Mouse (Mus musculus) midbrain, embryonic 13.5 days (tissue): ENCODE measurements around the gene Zbtb20. TPM values are rescaled to one million over a fixed set of nuclear protein-coding genes. Genes with fewer than 3 reads are reported as not detected.

Source experiments
- ATAC-seq: fragments of 200-750 bp; cut with Nextera tagmentation; 2 replicates; pipeline ENCODE4 v1.8.0; 2017; ENCODE audit warnings: mild to moderate bottlenecking, moderate TSS enrichment, moderate library complexity
- H3K27ac ChIP-seq: fragments of 300-500 bp; sonication (generic); 2 replicates; pipeline ENCODE4 v1.5.1; 2015; ENCODE audit warnings: inconsistent platforms, mild to moderate bottlenecking, moderate library complexity
- H3K27me3 ChIP-seq: fragments of 300-500 bp; sonication (generic); 2 replicates; pipeline ENCODE4 v1.6.1; 2015; ENCODE audit warnings: mild to moderate bottlenecking, inconsistent platforms
- H3K36me3 ChIP-seq: fragments of 300-500 bp; sonication (generic); 2 replicates; pipeline ENCODE4 v1.6.1; 2015; ENCODE audit warnings: mild to moderate bottlenecking, inconsistent platforms
- H3K4me1 ChIP-seq: fragments of 300-500 bp; sonication (generic); replicated peaks from 2 replicates; pipeline ENCODE4 v1.6.1; 2015; ENCODE audit warnings: inconsistent platforms
- H3K4me2 ChIP-seq: fragments of 300-500 bp; sonication (generic); replicated peaks from 2 replicates; pipeline ENCODE4 v1.6.1; 2015; ENCODE audit warnings: moderate library complexity, mild to moderate bottlenecking, inconsistent platforms
- H3K4me3 ChIP-seq: fragments of 300-500 bp; sonication (generic); replicated peaks from 2 replicates; pipeline ENCODE4 v1.5.1; 2015; ENCODE audit warnings: mild to moderate bottlenecking, inconsistent platforms
- H3K9ac ChIP-seq: fragments of 300-500 bp; sonication (generic); replicated peaks from 2 replicates; pipeline ENCODE4 v1.6.1; 2015; ENCODE audit warnings: mild to moderate bottlenecking, inconsistent platforms
- H3K9me3 ChIP-seq: fragments of 300-500 bp; sonication (generic); 2 replicates; pipeline ENCODE4 v1.6.1; 2016; ENCODE audit warnings: mild to moderate bottlenecking, inconsistent platforms
- WGBS: fragments of 180-500 bp; shearing (Covaris S2); methylation state at CpG from one replicate; pipeline ENCODE4 v1.1.7; 2015; 5-methylcytosine and 5-hydroxymethylcytosine counted together
- polyA plus RNA-seq: library from polyadenylated mRNA; unstranded; fragments of >200 nt; fragmentation: Nextera tagmentation; extraction: Ambion mirVana; gene quantifications from 2 replicates; pipeline ENCODE4 v1.2.1, GENCODE M21; 2015

The Zbtb20 gene
- polyA plus RNA-seq, 1 experiment from 2014 or later = 86.5 TPM

DNA sequence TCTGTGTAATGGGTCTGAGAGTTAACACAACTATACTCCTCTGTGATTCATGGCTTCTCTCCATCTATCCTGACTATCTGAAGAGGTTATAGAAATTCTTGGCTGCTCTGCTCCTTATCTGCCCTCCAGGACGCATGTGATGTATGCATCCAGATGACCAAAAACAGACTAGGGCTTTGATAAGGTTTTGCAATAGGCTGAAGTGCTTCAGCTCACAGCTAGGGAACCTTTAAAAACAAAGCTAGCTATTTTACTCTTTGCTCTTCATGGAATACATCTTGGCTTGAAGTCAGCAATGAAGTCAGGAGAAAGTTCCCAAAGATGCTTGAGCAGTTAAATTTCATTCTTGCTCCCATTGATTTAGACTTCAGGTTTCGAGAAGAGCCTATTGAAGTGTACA is 756.1 kb downstream of the Zbtb20 start:
- Histone ChIP-seq H3K9me3 (no peaks in the 10 kb centered on the region), H3K36me3 (peaks cover 47% of the 10 kb centered on the region), H3K27me3 (no peaks in the 10 kb centered on the region), H3K4me3 (no peak overlapping the region), H3K27ac (no peak overlapping the region), H3K4me2 (no peak overlapping the region), H3K9ac (no peak overlapping the region), H3K4me1 (peaks cover 7% of the 10 kb centered on the region; the same call in 1 of the 2 replicates)
- no peak for ATAC-seq
- 86% methylated on average over 2 of the region's 2 CpGs for WGBS

DNA sequence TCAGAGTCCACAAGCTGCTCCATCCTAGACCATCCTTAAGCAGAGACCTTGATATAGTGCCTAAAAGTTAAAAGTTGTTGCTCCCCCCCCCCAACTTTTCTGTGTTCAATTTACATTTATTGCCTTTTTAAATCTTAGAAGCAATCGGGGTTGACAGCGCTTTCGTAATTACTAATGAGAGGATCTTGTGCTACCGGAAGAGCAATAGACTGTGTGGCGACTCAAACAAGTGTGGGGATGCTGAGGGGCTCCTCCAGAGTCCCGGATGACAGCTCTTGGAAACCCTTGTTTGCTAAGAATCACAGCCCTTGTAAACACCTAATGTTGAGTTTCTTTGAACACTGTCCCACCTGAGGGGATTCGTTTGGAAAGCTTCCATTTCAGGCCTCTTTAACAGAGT is 758.4 kb downstream of the Zbtb20 start:
- H3K27me3 ChIP-seq = no peaks in the 10 kb centered on the region
- 92% methylated on average over 7 of the region's 7 CpGs for WGBS
- ATAC-seq = no peak
- no peaks in the 10 kb centered on the region for H3K9me3 ChIP-seq
- no peak overlapping the region for H3K27ac ChIP-seq
- no peak overlapping the region for H3K4me3 ChIP-seq
- H3K4me1 ChIP-seq = peaks cover 7% of the 10 kb centered on the region; the same call in 1 of the 2 replicates
- no peak overlapping the region for H3K4me2 ChIP-seq
- H3K9ac ChIP-seq = no peak overlapping the region
- H3K36me3 ChIP-seq = peaks cover 48% of the 10 kb centered on the region

DNA sequence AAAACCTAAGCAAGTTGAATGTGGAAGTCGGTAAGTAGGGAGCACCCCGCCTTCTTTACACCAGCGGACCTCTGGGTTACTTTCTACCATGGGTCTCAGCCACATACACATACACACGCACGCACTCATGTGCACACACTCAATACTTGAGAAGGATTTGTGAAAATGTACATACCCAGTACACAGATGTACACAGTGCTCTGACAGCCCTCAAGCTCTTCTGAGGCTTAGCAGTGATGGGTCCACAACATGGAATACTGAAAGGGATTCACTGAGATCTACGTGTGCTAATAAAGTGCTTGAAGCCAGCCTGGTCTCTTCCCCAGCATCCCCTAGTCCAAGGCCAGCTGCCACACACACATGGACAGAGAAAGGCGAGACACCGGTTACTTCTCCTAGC is 761.6 kb downstream of the Zbtb20 start:
- H3K4me1 ChIP-seq = no peaks in the 10 kb centered on the region
- ATAC-seq = no peak
- peaks cover 35% of the 10 kb centered on the region for H3K36me3 ChIP-seq
- H3K4me2 ChIP-seq = no peak overlapping the region
- no peak overlapping the region for H3K27ac ChIP-seq
- WGBS = 93% methylated on average over 8 of the region's 8 CpGs
- no peak overlapping the region for H3K4me3 ChIP-seq
- H3K9me3 ChIP-seq = no peaks in the 10 kb centered on the region
- H3K27me3 ChIP-seq = no peaks in the 10 kb centered on the region
- no peak overlapping the region for H3K9ac ChIP-seq

DNA sequence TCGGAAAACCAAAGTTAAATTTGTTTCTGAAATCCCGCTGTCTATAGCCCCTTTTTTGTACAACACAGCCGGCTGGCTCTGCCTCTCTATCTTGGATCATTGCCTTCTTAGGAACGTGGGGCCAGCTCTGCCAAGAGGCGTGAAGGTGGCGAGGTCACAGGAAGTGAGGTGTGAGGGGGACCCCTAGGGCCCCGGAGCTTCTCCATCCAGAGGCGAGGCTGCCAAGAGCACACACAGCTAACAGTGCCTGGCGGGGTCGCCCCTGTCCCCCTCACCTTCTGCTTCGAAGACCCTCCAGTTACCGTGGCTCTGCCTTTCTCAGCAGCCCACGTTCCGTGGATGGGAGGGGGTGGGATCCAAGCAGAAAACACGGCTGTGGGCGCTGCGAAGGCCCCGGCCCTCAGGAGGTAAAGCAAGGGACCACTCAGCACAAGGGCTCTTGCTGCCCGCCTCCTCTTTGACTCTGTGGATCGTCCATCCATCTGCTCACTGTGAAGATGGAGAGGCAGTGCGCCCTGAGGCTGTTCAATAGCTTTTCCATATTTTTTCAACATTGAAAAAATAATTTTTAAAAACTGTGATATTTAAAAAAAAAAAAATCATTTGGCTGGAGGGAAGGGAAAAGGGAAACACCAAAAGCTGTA is 762.8 kb downstream of the Zbtb20 start:
- H3K9ac ChIP-seq = no peak overlapping the region
- no peak overlapping the region for H3K4me2 ChIP-seq
- WGBS = 88% methylated on average over 21 of the region's 21 CpGs
- H3K36me3 ChIP-seq = peaks cover 34% of the 10 kb centered on the region
- no peaks in the 10 kb centered on the region for H3K27me3 ChIP-seq
- no peaks in the 10 kb centered on the region for H3K4me1 ChIP-seq
- no peaks in the 10 kb centered on the region for H3K9me3 ChIP-seq
- no peak overlapping the region for H3K4me3 ChIP-seq
- no peak for ATAC-seq
- H3K27ac ChIP-seq = peak overlapping the region; percentile 39; the same call in 1 of the 2 replicates

DNA sequence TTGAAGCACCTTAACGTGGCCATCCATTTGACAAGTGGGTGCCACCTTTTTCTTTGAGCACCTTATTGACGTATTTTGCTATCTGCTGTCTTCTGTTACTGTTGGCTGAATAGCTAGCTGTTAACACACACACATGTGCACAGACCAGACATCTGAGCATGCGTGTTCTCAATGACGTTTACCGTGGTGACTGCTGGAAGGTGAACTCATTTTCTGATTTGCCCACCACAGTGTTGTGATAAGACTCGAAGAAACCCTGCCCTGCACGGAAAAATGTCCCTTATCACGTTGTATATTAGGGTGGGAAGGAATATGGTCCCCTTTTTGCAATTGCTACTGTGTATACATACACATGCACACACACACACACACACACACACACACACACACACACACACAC is 765.5 kb downstream of the Zbtb20 start:
- H3K36me3 ChIP-seq = peaks cover 19% of the 10 kb centered on the region
- no peak for ATAC-seq
- H3K4me1 ChIP-seq = no peaks in the 10 kb centered on the region
- no peaks in the 10 kb centered on the region for H3K27me3 ChIP-seq
- no peak overlapping the region for H3K27ac ChIP-seq
- H3K9ac ChIP-seq = no peak overlapping the region
- no peak overlapping the region for H3K4me2 ChIP-seq
- WGBS = 92% methylated on average over 8 of the region's 8 CpGs
- H3K4me3 ChIP-seq = no peak overlapping the region
- H3K9me3 ChIP-seq = no peaks in the 10 kb centered on the region

DNA sequence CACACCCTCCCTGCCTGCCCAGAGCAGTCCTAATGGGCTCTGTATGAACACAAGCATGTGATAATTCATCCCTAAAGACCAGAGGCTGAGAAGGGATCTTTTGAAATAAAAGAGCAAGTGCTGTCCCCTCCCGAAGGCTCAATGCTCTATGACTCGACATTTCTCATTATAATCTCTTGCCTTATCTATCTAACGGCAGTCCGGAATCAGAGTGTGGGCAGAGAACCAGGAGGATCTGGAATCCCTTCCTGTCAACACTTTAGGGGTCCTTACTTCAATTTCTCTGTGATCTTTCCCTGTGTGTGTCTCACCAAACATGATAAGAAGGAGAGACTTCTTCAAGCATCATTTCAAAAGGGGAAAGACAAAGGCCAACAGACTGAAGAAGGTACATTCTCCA is 770.2 kb downstream of the Zbtb20 start:
- H3K27me3 ChIP-seq = no peaks in the 10 kb centered on the region
- H3K4me2 ChIP-seq = no peak overlapping the region
- 84% methylated on average over 4 of the region's 4 CpGs for WGBS
- no peak overlapping the region for H3K4me3 ChIP-seq
- 0 out of 2 replicates have a peak, but pooled peaks cover 8% of the 10 kb centered on the region for H3K36me3 ChIP-seq
- H3K4me1 ChIP-seq = no peaks in the 10 kb centered on the region
- ATAC-seq = no peak
- H3K9ac ChIP-seq = no peak overlapping the region
- no peak overlapping the region for H3K27ac ChIP-seq
- H3K9me3 ChIP-seq = no peaks in the 10 kb centered on the region

DNA sequence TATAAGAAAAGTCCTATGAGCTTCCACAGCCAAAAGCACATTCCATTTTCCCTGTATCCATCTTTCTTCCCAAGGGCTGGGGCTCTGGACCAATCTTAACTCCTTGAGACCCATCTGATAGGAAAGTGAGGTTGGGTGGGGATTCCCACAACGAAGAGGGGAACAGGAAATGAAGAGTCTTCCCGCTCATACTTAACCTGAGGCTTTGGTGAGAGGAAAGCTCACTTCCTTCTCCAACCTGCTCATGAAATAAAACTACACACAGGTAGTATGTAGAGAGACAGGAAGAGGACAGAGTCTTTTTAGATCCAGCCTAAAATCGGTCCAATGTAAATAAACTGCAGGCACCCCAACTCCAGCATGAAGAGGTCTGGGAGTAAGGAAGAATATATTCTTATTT is 771.3 kb downstream of the Zbtb20 start:
- H3K9me3 ChIP-seq = no peaks in the 10 kb centered on the region
- no peak overlapping the region for H3K4me2 ChIP-seq
- no peak overlapping the region for H3K27ac ChIP-seq
- no peaks in the 10 kb centered on the region for H3K4me1 ChIP-seq
- H3K9ac ChIP-seq = no peak overlapping the region
- no peak for ATAC-seq
- WGBS = 97% methylated on average over 3 of the region's 3 CpGs
- no peak overlapping the region for H3K4me3 ChIP-seq
- no peaks in the 10 kb centered on the region for H3K27me3 ChIP-seq
- 0 out of 2 replicates have a peak, but pooled peaks cover 6% of the 10 kb centered on the region for H3K36me3 ChIP-seq

DNA sequence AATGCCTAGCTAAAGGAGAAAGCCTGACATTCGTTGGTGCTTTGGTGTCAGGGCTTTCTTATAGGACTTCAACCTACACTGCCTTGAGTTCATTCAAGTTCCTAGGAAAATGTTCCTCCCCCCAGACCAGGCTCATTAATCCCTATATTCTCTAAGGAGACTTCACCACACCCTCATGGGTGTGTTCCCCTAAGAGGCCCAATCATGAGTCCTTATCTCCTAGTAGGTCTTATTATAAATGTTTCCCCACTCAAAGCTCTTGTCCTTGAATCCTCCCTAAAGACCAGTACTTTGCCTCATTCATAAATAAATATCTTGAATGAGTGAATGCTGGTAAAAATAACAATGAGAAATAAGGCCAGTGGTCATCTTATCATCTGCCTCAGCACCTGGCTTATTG is 772.0 kb downstream of the Zbtb20 start:
- WGBS = 91% methylated on average over 1 of the region's 1 CpGs
- H3K27me3 ChIP-seq = no peaks in the 10 kb centered on the region
- H3K9ac ChIP-seq = no peak overlapping the region
- no peak overlapping the region for H3K4me2 ChIP-seq
- no peaks in the 10 kb centered on the region for H3K4me1 ChIP-seq
- no peak for ATAC-seq
- H3K27ac ChIP-seq = no peak overlapping the region
- no peak overlapping the region for H3K4me3 ChIP-seq
- no peaks in the 10 kb centered on the region for H3K9me3 ChIP-seq
- 0 out of 2 replicates have a peak, but pooled peaks cover 6% of the 10 kb centered on the region for H3K36me3 ChIP-seq

DNA sequence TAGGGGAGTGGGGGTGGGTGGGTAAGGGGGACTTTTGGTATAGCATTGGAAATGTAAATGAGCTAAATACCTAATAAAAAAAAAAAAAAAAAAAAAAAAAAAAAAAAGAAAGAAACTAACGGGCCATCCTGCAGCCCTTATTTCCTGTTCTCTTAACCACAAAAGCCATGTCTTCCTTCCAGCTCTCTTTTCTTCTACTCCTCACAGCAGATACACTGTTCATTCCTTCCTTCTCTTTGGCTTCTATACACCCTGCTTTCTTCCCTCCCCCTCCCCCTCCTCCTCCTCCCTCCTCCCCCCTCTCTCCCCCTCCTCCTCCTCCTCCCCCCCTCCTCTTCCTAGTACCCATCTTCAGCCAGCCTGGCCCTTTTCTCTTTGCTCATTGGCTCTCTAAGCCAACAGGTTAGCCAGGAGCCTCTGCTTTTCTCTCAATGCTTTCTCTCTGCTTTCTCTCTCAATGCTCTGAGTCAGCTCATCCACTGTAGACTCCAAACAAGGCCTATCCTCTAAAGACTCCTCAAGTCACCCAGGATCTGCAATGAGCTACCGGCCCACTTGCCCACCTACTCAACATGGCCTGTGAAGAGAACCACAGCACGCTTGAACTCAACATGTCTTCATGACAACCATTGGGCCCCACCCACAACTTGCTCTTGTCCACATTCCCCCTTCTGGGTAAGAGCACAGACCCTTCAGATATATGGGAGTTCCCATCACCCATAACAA is 774.8 kb downstream of the Zbtb20 start:
- no peaks in the 10 kb centered on the region for H3K4me1 ChIP-seq
- H3K27me3 ChIP-seq = no peaks in the 10 kb centered on the region
- no peak overlapping the region for H3K27ac ChIP-seq
- ATAC-seq = no peak
- H3K4me2 ChIP-seq = no peak overlapping the region
- H3K9me3 ChIP-seq = no peaks in the 10 kb centered on the region
- no peaks in the 10 kb centered on the region for H3K36me3 ChIP-seq
- no peak overlapping the region for H3K9ac ChIP-seq
- 98% methylated on average over 3 of the region's 3 CpGs for WGBS
- no peak overlapping the region for H3K4me3 ChIP-seq

DNA sequence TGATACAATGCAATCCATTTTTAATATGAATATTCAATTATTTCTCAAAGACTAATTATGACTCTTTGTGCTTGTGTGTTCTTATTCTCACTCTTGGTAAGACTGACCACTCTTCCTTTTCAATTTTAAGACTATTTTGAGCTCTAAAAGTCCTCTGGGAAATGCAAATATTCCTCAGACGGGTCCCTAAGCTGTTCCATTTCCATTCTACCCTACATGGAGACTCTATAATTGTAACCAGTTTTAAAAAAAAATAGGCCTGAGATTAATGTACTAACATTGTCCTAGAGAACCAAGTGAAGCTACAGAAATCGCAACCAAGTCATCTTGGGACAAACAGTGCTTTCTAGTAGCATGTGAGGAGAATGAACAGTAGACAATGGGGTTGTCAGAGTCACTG is 777.6 kb downstream of the Zbtb20 start:
- H3K27ac ChIP-seq = no peak overlapping the region
- H3K36me3 ChIP-seq = no peaks in the 10 kb centered on the region
- no peak overlapping the region for H3K4me3 ChIP-seq
- H3K27me3 ChIP-seq = no peaks in the 10 kb centered on the region
- no peak overlapping the region for H3K4me2 ChIP-seq
- no peaks in the 10 kb centered on the region for H3K4me1 ChIP-seq
- no peak for ATAC-seq
- no peak overlapping the region for H3K9ac ChIP-seq
- no peaks in the 10 kb centered on the region for H3K9me3 ChIP-seq
- WGBS = 78% methylated on average over 2 of the region's 2 CpGs

DNA sequence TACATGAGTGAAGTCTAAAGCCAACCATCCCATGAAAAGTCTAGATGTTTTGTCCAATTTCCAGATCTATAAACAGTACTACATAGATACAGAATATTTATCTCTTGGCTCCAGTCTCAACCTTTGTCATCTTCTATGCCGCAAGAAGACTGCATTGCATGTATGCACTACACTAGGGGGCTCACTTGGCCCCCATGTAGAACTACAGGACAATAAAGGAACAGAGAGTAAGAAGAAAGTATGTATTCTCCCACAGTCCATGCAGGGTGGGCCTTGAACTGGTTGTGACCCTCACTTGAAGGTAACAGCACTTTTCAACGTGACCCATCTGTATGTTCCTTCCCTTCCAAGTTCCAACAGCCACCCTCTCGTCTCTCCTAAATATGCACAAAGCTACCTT is 778.6 kb downstream of the Zbtb20 start:
- 92% methylated on average over 3 of the region's 3 CpGs for WGBS
- H3K4me1 ChIP-seq = no peaks in the 10 kb centered on the region
- ATAC-seq = no peak
- H3K27ac ChIP-seq = no peak overlapping the region
- H3K36me3 ChIP-seq = no peaks in the 10 kb centered on the region
- no peaks in the 10 kb centered on the region for H3K9me3 ChIP-seq
- no peak overlapping the region for H3K4me3 ChIP-seq
- H3K4me2 ChIP-seq = no peak overlapping the region
- H3K27me3 ChIP-seq = no peaks in the 10 kb centered on the region
- no peak overlapping the region for H3K9ac ChIP-seq

DNA sequence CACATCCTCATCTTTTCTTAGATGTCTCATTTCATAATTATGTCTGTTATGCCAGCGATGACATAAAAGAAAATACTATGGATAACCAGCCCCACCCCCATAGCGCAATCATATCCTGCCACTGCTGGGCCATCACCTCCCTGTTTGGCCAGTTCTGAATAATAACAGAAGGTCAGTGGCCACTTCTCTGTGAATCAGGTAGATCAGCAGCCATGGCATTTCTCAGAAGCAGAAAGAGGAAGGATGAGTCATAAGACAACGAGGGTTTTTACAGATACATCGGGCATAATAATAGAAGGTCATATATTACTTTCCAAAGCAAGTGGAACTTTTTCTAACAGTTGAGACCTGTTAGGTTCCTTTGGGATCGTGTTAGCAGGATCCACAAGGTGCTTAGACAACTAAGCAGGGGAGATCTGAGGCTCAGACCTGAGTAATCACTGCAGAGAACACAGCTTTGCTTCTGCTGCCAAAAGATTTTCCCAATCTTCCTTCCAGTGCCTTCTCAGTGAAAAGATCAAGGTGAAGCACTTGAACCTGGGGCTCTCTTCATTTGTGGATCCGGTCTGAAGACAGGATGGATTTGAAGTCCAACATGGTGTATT is 779.6 kb downstream of the Zbtb20 start:
- no peak overlapping the region for H3K4me2 ChIP-seq
- H3K4me1 ChIP-seq = no peaks in the 10 kb centered on the region
- H3K36me3 ChIP-seq = no peaks in the 10 kb centered on the region
- 90% methylated on average over 6 of the region's 6 CpGs for WGBS
- no peak overlapping the region for H3K27ac ChIP-seq
- no peak overlapping the region for H3K9ac ChIP-seq
- ATAC-seq = no peak
- H3K9me3 ChIP-seq = no peaks in the 10 kb centered on the region
- H3K4me3 ChIP-seq = no peak overlapping the region
- H3K27me3 ChIP-seq = no peaks in the 10 kb centered on the region
